Mouse (Mus musculus): Measurements from ENCODE around the gene Nsf. TPM values are rescaled to one million over a fixed set of nuclear protein-coding genes. Genes with fewer than 3 reads are reported as not detected.

Nsf gene
- total and polyA plus RNA-seq, 3 experiments, result 16.5 to 28.7 (median 26.9) TPM

DNA sequence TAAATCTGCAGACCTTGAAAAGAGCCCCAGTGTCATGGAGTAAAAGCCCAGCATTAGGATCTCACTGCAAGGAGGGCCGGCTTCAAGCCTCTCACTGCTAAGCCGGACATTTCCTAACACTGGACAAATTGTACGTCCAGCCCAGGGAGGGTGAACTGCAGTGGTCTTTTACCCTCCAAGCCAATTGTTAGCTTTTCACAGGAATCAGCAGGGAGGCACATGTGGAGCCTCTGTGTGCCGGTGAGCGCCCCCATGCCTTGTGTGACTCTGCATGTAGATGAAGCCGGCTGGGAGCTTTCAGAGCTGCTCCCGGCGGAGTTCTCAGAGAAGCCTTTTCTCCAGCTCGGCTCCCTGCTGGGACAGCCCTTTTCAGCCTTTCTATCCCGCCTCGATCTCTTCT, 113.0 kb downstream of the Nsf start:
- H3K36me3 ChIP-seq (ENCODE audit: control insufficient read depth, insufficient read depth, low read length), result no peaks in the 10 kb centered on the region
- intact Hi-C loops (cut with DNase I), result no loop called here

GRCm38 (mm10) chr11:103838955-103839354, 114.9 kb downstream of the Nsf start:
- H3K27me3 ChIP-seq (ENCODE audit: control insufficient read depth, insufficient read depth, low read length), result no peaks in the 10 kb centered on the region
- DNase-seq, result no peak
- no peaks in the 10 kb centered on the region for H3K79me2 ChIP-seq (replicated peaks; ENCODE audit: control insufficient read depth, insufficient read depth, low read length)
- no peak overlapping the region for H3K27ac ChIP-seq
- H3K4me3 ChIP-seq, result no peak overlapping the region
- H3K4me1 ChIP-seq (ENCODE audit: control insufficient read depth, insufficient read depth, low read length), result no peaks in the 10 kb centered on the region
- WGBS, result 69% methylated on average over 2 of the region's 2 CpGs
- no peaks in the 10 kb centered on the region for H3K36me3 ChIP-seq (ENCODE audit: control insufficient read depth, insufficient read depth, low read length)
- no peak for TF ChIP-seq POLR2A (IDR thresholded peaks at IDR 0.05; ENCODE audit: insufficient read depth, low read depth, low read length)
- TF ChIP-seq CTCF (IDR thresholded peaks at IDR 0.05), result no peak
- TF ChIP-seq EP300 (IDR thresholded peaks at IDR 0.05; ENCODE audit: insufficient read depth, low read depth, low read length), result no peak
- H3K9ac ChIP-seq (ENCODE audit: low read depth, low read length), result no peak overlapping the region
- intact Hi-C loops (cut with DNase I), result no loop called here

More for the DNA sequence above, 113.0 kb downstream of the Nsf start:
- no peaks in the 10 kb centered on the region for H3K79me2 ChIP-seq (replicated peaks; ENCODE audit: control insufficient read depth, insufficient read depth, low read length)
- no peak overlapping the region for H3K9ac ChIP-seq (ENCODE audit: low read depth, low read length)
- DNase-seq, result no peak
- WGBS, result 45% methylated on average over 11 of the region's 11 CpGs
- H3K27ac ChIP-seq, result no peak overlapping the region
- no peaks in the 10 kb centered on the region for H3K27me3 ChIP-seq (ENCODE audit: control insufficient read depth, insufficient read depth, low read length)
- H3K4me3 ChIP-seq, result no peak overlapping the region
- TF ChIP-seq EP300 (IDR thresholded peaks at IDR 0.05; ENCODE audit: insufficient read depth, low read depth, low read length), result no peak
- no peak for TF ChIP-seq CTCF (IDR thresholded peaks at IDR 0.05)
- no peak for TF ChIP-seq POLR2A (IDR thresholded peaks at IDR 0.05; ENCODE audit: insufficient read depth, low read depth, low read length)
- H3K4me1 ChIP-seq (ENCODE audit: control insufficient read depth, insufficient read depth, low read length), result no peaks in the 10 kb centered on the region

DNA sequence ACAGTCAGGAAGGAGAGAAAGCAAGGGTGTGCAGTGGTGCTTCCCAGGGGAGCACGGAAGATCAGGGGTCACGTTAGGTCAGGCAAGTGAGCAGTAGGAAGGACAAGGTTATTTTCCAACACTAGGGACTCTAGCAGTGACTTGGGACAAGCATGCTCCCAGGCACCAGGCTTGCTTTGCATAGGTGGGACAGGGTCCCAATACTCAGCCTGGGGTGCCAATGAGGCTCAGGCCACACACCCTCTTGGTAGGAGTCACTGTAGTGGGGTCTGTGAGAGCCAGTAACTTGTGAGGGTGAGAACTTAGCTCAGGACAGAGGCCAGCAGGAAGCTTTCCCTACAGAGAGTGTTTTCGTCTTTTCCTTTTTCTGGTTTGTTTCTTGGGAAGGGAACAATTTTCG, 121.5 kb downstream of the Nsf start:
- no peaks in the 10 kb centered on the region for H3K27me3 ChIP-seq (ENCODE audit: control insufficient read depth, insufficient read depth, low read length)
- WGBS, result 87% methylated on average over 4 of the region's 4 CpGs
- H3K4me3 ChIP-seq, result no peak overlapping the region
- DNase-seq, result no peak
- H3K27ac ChIP-seq, result no peak overlapping the region
- TF ChIP-seq CTCF (IDR thresholded peaks at IDR 0.05) (no peak), EP300 (IDR thresholded peaks at IDR 0.05; ENCODE audit: insufficient read depth, low read depth, low read length) (no peak), POLR2A (IDR thresholded peaks at IDR 0.05; ENCODE audit: insufficient read depth, low read depth, low read length) (no peak)
- no peaks in the 10 kb centered on the region for H3K36me3 ChIP-seq (ENCODE audit: control insufficient read depth, insufficient read depth, low read length)
- H3K4me1 ChIP-seq (ENCODE audit: control insufficient read depth, insufficient read depth, low read length), result no peaks in the 10 kb centered on the region
- H3K79me2 ChIP-seq (replicated peaks; ENCODE audit: control insufficient read depth, insufficient read depth, low read length), result no peaks in the 10 kb centered on the region
- no peak overlapping the region for H3K9ac ChIP-seq (ENCODE audit: low read depth, low read length)
- intact Hi-C loops (cut with DNase I), result no loop called here

GRCm38 (mm10) chr11:103831766-103832165, 122.1 kb downstream of the Nsf start:
- DNase-seq, result no peak
- Histone ChIP-seq H3K27me3 (ENCODE audit: control insufficient read depth, insufficient read depth, low read length) (no peaks in the 10 kb centered on the region), H3K9ac (ENCODE audit: low read depth, low read length) (no peak overlapping the region), H3K4me3 (no peak overlapping the region), H3K36me3 (ENCODE audit: control insufficient read depth, insufficient read depth, low read length) (no peaks in the 10 kb centered on the region), H3K79me2 (replicated peaks; ENCODE audit: control insufficient read depth, insufficient read depth, low read length) (no peaks in the 10 kb centered on the region), H3K4me1 (ENCODE audit: control insufficient read depth, insufficient read depth, low read length) (no peaks in the 10 kb centered on the region), H3K27ac (no peak overlapping the region)
- TF ChIP-seq CTCF (IDR thresholded peaks at IDR 0.05) (no peak), EP300 (IDR thresholded peaks at IDR 0.05; ENCODE audit: insufficient read depth, low read depth, low read length) (no peak), POLR2A (IDR thresholded peaks at IDR 0.05; ENCODE audit: insufficient read depth, low read depth, low read length) (no peak)
- 82% methylated on average over 3 of the region's 3 CpGs for WGBS
- intact Hi-C loops (cut with DNase I), result no loop called here

GRCm38 (mm10) chr11:103830476-103830875, 123.4 kb downstream of the Nsf start:
- Histone ChIP-seq H3K27ac (no peak overlapping the region), H3K4me3 (no peak overlapping the region), H3K9ac (ENCODE audit: low read depth, low read length) (no peak overlapping the region), H3K27me3 (ENCODE audit: control insufficient read depth, insufficient read depth, low read length) (no peaks in the 10 kb centered on the region), H3K79me2 (replicated peaks; ENCODE audit: control insufficient read depth, insufficient read depth, low read length) (no peaks in the 10 kb centered on the region), H3K36me3 (ENCODE audit: control insufficient read depth, insufficient read depth, low read length) (no peaks in the 10 kb centered on the region), H3K4me1 (ENCODE audit: control insufficient read depth, insufficient read depth, low read length) (no peaks in the 10 kb centered on the region)
- intact Hi-C loops (cut with DNase I), result no loop called here
- no peak for DNase-seq
- WGBS, result 97% methylated on average over 9 of the region's 9 CpGs
- TF ChIP-seq POLR2A (IDR thresholded peaks at IDR 0.05; ENCODE audit: insufficient read depth, low read depth, low read length), result no peak
- TF ChIP-seq CTCF (IDR thresholded peaks at IDR 0.05), result no peak
- no peak for TF ChIP-seq EP300 (IDR thresholded peaks at IDR 0.05; ENCODE audit: insufficient read depth, low read depth, low read length)

DNA sequence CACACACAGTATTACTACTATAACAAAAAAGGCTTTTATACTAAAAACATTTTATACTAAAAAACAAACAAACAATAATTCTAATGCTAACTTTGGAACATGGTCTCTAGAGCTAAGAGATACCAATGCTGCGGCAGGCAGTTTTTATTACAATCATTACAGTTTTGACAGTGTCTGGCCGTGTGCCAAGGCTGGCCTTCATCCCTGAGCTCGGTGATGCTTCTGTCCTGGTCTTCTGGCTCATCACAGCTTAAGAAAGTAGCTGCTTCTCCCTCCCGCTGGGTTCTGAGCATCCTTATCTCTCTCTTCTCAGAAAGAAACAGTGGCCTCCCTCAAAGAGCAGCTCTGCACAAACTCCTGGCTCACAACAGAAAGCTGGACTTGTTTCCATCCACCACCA, 123.9 kb downstream of the Nsf start:
- H3K27me3 ChIP-seq (ENCODE audit: control insufficient read depth, insufficient read depth, low read length), result no peaks in the 10 kb centered on the region
- H3K4me3 ChIP-seq, result no peak overlapping the region
- no peaks in the 10 kb centered on the region for H3K36me3 ChIP-seq (ENCODE audit: control insufficient read depth, insufficient read depth, low read length)
- no peak for DNase-seq
- no peaks in the 10 kb centered on the region for H3K79me2 ChIP-seq (replicated peaks; ENCODE audit: control insufficient read depth, insufficient read depth, low read length)
- H3K27ac ChIP-seq, result no peak overlapping the region
- WGBS, result 63% methylated on average over 4 of the region's 4 CpGs
- intact Hi-C loops (cut with DNase I), result no loop called here
- no peaks in the 10 kb centered on the region for H3K4me1 ChIP-seq (ENCODE audit: control insufficient read depth, insufficient read depth, low read length)
- H3K9ac ChIP-seq (ENCODE audit: low read depth, low read length), result no peak overlapping the region
- no peak for TF ChIP-seq POLR2A (IDR thresholded peaks at IDR 0.05; ENCODE audit: insufficient read depth, low read depth, low read length)
- TF ChIP-seq EP300 (IDR thresholded peaks at IDR 0.05; ENCODE audit: insufficient read depth, low read depth, low read length), result no peak
